Mouse (Mus musculus): ENCODE data around the gene Soga1.

Soga1 gene

DNA sequence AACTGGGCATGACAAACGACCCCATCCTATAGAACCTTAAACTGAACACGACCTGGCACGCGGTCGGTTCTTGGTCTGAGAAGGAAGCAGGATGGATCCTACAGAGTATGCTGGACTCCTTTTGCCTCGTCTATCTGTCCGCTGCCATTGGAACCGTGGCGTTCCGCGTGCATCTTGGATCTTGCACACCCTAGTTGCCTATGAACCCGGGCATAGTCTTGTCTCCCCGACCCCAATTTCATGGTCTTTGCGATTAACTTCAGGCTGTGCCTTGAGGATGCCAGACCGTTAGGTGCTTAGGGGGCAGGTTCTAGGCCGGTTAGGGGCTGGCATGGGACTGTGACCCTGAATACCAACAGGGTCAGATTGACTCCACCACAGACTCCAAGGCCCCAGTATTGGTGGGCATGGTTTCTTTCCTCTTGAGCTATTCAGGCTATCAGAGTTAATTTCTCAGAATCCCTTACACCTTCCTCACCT lies 687 bp upstream of the Soga1 start:
- in situ Hi-C loops (cut with MboI, MseI), result no loop called here

DNA sequence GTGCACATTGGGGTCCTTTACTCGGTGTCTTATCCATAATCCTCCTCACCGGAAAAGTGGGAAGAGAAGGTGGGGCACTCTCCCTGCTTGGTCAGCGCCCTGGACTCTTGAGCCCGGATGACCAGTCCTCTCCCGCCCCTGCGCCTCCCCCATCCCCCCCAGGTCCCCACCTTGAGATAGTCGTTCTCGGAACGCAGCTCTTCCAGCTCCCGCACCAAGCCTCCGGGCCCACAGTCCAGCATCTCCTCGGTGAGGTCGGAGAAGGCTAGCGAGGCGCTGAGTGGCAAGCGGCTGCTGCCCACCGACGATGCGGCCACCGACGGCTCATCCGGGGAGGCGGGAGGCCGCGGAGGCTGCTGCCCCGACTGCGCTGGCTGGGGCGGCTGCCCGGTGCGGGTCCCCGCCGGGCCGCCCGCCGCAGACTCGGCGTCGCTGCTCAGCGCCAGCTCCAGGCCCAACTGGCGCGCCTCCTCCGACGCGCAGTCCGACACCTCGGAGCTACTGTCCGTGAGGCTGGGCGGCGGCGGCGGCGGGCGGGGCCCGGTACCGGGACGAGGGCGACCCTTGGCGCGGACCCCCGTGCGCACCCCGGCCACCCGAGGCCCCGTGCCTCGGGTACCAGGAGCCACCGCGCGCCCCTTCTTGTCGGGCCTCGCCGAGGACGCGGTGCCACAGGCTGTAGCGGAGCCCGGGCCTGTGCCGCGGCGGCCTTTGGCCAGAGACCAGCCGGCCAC lies 828 bp downstream of the Soga1 start:
- in situ Hi-C loops (cut with MboI, MseI), result no loop called here

DNA sequence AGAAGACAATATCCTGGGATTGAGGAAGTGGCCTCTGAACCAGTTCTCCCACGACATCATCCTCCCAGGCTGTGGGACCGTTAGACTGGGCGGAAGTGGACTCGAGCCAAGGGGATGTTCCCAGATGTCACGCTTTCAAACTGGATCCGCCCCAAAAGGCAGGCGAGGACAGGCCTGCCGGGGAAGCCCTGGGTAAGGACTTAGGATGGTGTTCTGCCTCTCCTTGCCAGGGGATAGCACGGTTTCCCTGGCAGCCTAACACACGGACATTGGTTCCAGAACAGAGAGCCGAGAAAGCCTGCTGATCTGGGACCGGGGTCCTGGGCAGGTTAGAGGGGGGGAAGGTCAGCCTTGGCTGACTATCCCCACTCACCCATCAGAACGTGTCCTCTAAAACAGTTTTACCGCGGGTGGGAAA lies 1.4 kb downstream of the Soga1 start:
- in situ Hi-C loops (cut with MboI, MseI), result no loop called here

DNA sequence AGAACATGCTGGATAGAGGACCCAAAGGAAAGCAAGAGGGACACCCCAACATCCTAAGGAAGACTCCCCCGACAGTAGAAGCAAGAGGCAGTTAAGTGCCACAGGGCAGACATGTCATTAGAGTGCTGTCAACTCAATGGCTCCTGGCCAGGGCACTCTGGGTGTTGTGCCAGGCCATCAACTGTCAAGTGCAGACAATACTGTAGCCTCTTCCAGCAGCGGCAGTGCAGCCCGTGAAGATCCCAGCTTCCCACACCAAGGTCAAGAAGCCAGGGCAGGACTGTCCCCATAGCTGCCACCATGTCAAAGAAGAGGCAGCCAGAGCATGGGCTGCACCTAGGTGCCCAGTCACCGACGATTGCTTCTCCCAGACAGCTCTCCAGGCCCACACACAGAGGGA lies 1.9 kb downstream of the Soga1 start:
- in situ Hi-C loops (cut with MboI, MseI), result no loop called here

DNA sequence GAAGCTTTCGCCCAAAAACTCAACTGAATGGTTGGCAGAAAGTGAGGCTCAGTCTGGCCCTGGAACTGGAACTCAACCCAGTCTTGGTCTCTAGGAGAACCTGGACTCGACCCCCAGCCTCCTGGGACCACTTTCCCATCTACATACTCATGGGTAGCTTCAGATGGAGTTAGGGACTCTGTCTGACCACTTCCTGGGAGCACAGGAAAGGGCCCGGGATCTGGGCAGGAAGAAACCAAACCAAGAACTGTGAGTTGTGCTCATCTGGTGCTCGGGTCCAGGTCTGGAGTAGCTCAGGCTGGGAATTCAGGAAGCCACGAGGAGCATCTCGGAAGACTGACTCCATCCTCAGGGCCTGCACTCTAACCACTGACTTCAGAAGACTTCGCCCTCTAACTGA lies 2.5 kb downstream of the Soga1 start:
- in situ Hi-C loops (cut with MboI, MseI), result no loop called here

DNA sequence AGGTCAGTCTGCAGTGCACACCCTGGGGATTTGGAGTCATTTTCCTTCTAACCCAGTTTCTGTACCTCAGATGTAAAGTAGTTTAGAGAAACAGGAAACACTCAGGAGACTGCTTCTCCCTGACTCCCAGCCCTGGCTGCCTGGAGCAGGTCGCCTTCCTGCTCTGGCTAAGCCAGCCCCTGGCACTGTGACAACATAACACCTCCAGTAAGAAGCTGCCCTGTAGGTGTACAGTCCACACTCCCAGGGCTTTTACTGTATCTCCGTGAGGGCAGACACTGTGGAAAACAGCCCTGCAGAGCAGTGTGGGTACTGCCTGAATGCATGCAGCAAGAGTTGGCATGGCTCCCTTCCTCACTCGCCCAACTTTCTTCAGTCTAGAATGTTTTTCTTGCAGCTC lies 3.4 kb downstream of the Soga1 start:
- in situ Hi-C loops (cut with MboI, MseI), result no loop called here

DNA sequence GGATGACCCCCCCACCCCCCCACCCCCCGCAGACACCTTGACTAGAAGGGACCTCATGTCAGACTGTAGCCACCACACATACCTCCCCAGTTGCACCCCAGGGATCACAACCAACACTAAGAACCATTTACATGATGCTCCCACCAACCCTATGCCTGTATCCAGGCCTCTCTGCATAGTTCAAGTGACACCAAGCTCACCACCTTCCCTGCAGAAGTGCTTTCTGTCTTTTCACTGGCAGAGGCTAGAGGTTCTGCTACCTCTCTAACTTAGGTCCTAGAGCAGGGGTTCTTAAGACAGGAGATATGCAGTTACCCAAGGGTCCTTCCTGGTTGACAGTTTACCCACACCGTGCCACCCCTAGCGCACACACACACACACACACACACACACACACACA lies 3.8 kb downstream of the Soga1 start:
- in situ Hi-C loops (cut with MboI, MseI), result no loop called here

DNA sequence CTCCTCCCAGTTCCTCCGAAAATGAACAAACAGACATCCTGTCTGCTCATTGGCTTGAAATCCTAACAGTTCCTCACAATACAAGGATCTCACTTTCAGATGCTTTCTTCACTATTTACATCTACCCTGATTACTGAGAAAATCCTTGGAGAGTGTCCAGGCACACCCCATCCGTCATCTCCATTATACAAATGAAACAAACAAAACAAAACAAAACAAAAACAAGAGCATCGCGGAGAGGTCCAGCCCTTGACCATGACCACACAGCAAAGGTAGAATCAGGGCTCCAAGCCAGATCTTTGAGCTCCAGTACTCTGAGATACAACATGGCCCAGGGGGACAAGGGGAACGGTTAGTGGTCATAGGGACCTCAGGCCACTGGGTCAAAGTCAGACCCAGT lies 4.3 kb downstream of the Soga1 start:
- in situ Hi-C loops (cut with MboI, MseI), result no loop called here

DNA sequence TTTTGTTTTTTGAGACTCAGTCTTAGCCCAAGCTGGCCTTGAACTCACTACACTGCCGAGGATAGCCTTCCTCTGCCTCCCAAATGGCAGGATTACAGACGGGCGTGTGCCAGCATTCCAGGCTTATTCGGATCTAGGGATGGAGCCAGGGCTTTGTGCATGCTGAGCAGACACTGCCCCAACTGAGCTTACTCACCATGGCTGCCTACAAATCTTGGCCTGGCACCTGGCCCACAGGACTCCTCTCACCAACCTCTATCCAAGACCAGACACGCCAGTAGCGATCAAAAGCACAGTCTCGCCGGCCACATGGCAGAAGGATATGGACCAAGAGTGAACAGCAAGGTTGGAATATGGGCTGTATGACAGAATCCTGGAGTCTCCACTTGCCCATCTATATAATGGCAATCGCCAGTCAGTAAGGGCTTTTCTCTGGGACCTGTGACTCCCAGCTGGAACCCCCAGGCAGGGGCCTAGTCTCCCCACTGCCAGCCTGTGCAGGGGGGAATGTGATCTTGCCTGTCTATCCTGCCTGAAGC lies 4.8 kb downstream of the Soga1 start:
- in situ Hi-C loops (cut with MboI, MseI), result no loop called here

DNA sequence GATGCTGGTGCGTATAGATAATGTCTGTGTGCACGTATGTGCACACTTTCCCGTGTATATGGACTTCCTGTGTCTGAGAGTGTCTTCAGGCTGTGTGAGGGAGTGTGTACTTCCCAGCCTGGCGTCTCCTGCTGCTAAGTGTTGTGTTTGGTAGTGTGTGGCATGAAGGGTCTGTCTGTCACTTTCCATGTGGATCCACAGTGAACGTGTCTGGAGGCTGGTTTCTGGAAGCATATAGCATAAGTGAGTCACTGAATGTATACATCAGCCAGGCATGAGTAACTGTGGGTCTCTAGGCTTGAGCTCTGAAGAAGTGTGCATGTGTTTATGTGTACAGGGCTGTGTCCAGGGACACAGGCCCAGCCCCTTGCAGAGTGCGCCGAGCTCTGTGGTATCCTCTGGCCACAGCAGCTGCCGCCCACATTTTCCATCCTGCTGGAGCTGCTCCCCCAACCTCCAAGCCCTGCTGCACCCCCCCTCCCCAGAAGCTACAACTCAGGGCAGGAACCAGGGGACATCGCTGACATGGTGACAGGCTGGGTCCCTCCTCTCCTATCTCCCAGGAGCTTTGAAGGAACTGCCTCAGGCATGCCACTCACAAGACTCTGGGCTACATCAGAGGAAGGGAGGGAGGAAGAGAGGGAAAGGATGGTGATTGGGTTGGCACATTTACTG lies 5.5 kb downstream of the Soga1 start:
- in situ Hi-C loops (cut with MboI, MseI), result no loop called here

DNA sequence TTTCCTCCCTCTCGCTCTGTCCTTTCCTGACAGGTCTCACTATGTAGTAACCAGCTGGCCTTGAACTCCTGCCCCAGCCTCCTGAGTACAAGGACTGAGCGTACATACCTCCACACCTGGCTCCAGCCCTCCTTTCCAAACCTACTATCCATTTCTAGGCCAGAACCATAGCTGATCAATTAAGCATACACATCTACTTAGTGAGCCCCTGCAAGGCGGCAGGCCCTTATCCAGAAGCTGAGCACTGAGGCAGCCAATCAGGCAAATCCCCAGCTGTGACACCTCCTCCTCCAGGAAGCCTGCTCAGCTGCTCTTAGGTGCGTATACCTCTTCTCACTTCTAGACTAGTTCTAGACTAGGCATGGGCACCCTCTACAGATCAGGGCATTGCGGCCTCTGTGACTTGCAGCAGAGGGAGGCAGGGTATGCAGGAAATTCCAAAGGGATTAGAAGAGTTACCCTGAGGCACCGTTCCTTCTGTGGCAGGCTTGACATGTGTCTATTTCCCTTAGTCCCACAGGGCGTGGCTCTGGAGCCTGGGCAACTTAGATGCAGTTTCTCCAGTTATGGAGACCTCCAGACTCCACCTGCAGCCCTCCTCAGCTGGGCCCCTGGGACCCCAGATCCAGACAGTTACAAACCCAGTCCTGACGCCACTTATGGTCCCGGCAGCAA lies 6.6 kb downstream of the Soga1 start:
- in situ Hi-C loops (cut with MboI, MseI), result no loop called here

DNA sequence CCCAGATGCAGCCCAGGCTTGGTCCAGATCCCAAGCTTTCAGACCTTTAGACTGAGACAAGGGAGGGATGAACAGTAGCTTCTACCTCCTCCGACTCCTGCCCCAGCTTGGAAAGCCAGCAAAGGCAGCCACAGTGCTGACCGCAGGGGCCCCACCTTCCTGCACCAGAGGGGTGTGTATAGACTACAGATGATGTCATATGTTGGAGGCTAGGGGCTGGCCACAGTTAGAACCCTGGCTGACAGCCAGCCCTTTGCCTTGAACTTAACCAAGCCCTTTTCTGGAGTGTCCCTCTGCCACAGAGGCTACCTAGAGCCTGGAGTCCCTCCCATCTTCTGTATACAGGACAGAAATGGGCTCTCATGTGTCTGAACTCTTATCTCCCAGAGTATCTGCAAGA lies 7.5 kb downstream of the Soga1 start:
- in situ Hi-C loops (cut with MboI, MseI), result no loop called here

DNA sequence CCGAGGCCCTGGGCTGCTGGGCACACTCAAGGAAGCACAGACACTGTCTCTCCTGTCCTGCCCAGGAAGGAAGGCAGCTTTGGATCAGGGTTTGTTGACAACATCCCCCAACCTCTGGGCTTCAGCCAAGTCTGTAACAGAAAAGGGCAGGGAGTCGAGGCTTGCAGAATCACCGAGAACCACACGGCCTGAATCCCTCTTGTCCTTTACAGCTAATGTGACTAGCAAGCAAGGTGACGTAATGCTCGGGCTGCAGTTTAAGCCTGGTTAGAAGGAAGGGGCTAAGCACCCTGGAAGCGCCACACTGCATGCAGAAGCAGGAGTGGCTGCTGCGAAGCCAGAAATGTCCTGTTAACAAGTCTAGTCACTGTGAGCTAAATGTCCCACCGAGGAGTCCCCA lies 8.7 kb downstream of the Soga1 start:
- in situ Hi-C loops (cut with MboI, MseI), result no loop called here

DNA sequence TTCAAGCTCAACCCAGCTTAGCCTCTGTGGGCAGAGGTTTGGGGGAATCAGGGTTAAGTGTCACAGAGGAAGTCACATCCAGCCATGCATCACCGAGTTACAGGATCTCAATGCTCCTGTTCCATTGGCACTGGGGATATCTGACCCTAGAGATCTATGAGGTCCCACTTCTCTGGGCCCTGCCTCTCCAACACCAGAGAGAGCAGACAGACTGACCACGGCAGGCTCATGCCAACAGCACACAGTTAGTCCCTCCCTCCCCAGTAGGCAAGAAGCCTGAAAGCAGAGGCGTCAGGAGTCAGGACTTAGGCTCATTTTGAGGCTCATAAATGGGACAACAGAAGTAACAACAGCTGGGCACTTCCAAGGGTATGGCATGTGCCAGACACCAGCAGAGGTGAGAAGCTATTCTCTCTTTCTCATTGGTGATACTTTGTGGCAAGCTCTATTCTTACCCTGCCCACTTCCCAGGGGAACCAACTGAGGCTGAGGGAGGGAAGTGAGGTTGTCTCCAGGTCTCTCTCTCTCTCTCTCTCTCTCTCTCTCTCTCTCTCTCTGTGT lies 9.2 kb downstream of the Soga1 start:
- in situ Hi-C loops (cut with MboI, MseI), result no loop called here

DNA sequence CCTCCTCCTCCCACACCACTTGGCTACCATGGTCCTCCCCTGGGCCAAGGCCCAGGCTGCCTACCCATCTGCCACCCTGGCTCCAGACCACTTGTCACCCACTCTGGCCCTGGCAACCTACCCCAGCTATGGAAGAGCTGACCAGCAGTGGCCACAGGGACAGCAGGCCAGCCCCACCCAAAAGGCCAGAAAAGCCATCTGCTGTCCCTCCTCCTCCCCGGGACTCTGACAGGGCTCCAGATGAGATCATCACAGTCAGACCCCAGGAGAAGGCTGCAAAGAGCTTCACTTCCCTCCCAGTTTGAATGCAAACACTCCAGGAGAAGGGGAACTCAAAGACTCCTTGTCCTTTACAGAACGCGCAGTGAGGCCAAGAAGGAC lies 9.7 kb downstream of the Soga1 start:
- in situ Hi-C loops (cut with MboI, MseI), result no loop called here

DNA sequence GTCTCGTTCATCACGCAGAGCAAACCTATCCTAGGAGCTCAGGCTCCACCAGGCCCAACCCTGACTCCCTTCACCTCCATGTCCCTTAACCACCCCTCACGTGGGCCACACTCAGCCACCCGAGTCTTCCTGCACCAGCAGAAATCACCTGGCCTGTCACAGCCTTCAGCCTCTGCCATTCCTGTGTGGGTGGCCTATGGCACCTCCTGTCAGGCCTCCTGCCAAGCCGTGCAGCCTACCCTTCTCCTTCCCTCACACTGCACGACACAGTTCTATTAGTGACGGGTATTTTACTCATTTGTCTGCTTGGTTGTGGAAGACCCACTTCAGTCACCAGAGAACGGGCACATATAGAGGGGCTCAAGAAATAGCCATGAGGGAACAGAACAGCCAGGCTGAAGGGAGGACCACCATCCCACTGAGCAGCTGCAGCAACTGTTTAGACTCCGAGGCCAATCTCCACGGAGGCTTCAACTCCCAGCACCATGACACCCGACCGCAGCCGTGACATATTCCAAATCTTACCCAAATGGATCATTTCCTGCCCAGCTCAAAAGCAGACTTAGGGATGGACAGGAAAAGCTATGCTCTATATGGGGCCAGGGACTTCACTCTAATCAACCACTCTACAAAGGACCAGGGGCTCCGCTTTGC lies 10.2 kb downstream of the Soga1 start:
- in situ Hi-C loops (cut with MboI, MseI), result no loop called here

DNA sequence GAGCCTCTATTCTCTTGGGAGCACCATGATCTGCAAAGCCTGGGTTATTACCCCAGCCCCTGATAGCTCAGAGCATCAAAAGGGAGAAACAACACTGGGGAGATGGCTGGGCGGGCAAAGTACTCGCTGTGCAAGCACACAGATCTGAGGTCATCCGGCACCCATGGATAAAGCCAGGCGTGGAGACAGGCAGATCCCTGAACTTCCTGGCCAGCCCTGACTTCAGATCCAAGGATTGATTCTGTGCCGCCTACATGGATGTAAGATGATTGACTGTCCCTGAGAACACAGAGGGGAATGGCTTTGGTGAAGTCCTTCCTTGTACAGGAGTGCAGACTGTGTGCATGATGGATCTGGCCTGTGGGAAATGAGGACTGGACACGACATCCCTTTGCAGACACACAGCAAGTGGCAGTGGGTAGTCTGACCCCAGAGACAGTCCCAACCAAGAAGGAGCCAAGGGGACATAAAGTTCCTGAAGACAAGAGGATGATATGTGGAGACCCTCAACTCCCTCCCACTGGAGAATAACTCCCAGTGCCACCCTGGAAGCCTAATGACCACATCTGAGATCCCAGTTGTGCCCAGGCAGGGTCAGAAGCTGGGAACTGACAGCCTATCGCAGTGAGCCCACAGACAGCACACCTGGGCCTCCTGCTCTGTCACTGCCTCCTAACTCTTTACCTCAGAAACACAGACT lies 12.2 kb downstream of the Soga1 start:
- in situ Hi-C loops (cut with MboI, MseI), result no loop called here

DNA sequence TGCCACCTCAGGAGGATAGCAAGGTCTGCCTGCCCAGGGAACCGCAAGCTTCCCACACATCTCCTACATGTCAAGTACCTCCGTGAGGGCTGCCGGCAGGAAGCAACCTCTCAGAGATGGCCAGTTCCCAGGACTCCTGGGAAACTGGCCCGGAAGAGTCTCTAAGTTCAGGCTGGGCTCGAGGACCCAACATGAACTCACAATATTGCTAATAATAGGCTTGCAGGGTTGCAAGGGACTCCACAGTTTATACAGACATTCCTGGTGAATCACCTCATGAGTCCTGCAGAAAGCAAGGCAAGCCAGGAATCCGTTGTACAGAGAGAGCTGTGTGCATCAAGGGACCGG lies 13.2 kb downstream of the Soga1 start:
- in situ Hi-C loops (cut with MboI, MseI), result no loop called here

DNA sequence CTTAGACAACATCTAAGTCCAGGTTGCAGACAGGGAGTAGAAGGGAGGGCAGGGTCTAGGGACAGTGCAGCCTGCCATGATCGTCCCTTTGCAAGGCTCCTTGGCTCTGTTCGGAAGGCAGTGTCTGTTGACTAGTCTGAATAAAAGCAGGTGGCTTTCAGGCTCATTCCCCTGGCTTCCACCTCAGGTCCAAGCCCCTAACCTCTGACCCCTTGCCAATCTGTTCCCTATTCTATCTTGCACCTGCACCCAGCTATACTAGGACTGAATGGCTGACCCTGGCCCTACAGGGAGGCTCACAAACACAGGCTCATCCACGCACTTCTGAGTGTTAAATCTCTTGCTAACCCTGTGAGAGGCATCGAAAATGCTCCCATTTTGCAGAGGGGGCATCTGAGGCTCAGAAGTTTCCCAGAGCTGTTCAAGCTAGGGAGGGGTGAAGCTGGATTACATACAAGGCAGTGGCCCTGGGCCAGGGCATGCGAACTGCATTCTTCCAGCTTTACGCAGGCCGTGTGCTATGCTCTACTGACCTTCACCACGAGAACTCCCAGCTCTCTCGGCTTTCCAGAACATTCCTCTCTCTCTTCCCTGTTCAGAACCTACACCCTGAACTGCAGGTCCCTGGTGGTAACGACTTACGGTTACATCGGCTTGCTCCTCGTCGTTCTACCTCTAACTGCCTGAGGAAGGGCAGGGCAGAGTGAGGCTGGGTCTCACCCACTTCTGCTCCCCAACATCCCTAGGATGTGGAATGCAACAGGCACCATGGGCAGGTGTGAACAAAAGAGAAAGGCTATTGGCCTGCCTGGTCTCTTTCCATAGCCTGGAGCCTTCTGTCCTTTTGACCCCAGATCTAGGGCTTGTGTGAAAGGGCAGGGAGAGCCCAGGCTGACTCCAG lies 13.8 kb downstream of the Soga1 start:
- in situ Hi-C loops (cut with MboI, MseI), result no loop called here

DNA sequence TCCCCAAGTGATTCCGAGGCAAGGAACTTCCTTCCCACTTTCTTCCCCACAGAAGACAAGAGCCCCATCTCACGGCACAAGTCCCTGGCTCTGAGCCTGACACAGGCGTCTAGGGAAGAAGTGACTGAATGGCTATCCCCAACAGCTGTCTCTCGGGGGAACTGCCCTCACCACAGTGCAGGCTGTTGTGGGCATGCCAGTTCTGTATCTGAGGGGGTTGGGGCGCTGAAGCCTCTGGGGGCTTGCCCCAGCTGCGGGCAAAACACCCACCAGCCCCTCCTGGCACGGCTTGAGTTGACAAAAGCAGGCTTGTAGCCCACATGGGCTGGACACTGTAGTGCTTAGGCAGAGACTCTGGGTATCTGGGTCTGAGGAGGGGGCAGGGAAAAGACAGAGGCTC lies 14.9 kb downstream of the Soga1 start:
- in situ Hi-C loops (cut with MboI, MseI), result no loop called here

Measured in T-helper 1 cell (primary cell).